Mouse (Mus musculus): ENCODE measurements at regions not wholly inside any gene's neighbourhood (a gene's known extent, or its start where the extent isn't known, plus 50 kb on each side); places are given as distances from the start of the nearest gene placed in this dataset.
"Not testable (repeated sequence)": the region's sequence is repeated elsewhere in the genome, so short reads cannot be mapped to it uniquely, and the experiment has no call there.

DNA sequence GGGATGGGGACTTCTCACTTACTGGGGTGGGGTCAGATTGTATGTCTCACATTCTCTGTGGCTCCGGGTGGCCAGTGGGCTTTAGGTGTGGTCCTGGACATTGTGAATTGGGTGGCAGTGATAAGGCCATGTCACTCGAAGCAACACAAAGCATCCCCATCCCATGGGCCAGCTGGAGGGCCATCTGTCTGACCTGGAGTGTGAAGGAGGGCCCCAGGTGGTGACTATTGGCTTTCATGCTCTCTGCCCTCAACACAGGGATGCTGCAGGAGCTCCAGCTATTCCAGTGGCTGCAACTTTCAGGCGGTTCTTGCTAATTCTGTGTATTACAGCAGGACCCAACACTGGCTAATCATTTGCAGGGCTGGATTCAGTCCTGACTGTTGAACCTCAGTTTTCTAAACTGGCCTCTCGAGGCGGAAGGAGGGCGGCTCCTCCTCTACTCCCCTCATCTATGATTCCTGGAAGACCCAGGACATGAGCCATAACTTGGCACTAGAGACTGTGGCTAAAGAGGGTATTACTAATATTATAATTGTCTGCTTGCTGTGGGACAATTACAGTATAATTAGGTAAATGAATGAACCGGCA, 64.1 kb downstream of the 9530068E07Rik start:
- H3K36me3 ChIP-seq (ENCODE audit: control insufficient read depth, insufficient read depth, low read length): no peaks in the 10 kb centered on the region
- no peak for ATAC-seq
- 64% methylated on average over 7 of the region's 7 CpGs for WGBS

DNA sequence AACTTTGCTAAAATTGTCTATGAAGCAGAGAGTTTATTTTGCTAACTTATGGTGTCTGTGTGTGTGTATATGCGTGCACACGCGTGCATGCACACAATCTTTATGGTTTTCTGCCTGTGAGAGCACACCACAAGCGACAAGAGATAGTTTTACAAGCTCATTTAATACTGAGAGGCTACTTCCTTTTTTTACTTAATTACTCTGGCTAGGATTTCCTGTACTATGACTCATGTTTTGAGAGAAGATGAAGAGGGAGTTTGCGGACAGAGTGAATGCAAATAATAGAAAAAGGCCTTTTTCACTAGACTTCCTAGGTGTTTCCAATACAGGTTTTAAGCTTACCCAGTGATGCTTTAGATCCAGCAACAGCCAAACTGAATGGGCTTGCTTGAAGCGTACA, 74.9 kb downstream of the 9530068E07Rik start:
- ATAC-seq; H3K9me3 ChIP-seq (replicated peaks; ENCODE audit: control insufficient read depth, low read length, poor library complexity, severe bottlenecking); H3K4me3 ChIP-seq (ENCODE audit: low read depth, low read length); H3K9ac ChIP-seq (ENCODE audit: low read depth, low read length); H3K36me3 ChIP-seq (ENCODE audit: control insufficient read depth, insufficient read depth, low read length); H3K4me2 ChIP-seq (ENCODE audit: low read length); H3K27ac ChIP-seq (ENCODE audit: low read length); H3K4me1 ChIP-seq (ENCODE audit: control insufficient read depth, insufficient read depth, low read length); H3K27me3 ChIP-seq (ENCODE audit: control insufficient read depth, insufficient read depth, low read depth, low read length): not testable (repeated sequence)
- 83% methylated on average over 6 of the region's 6 CpGs for WGBS

More for the DNA sequence above, 64.1 kb downstream of the 9530068E07Rik start:
- Histone ChIP-seq H3K9me3 (replicated peaks; ENCODE audit: control insufficient read depth, low read length, poor library complexity, severe bottlenecking) (no peaks in the 10 kb centered on the region), H3K27ac (ENCODE audit: low read length) (no peak overlapping the region), H3K4me3 (ENCODE audit: low read depth, low read length) (no peak overlapping the region), H3K4me2 (ENCODE audit: low read length) (no peak overlapping the region), H3K4me1 (ENCODE audit: control insufficient read depth, insufficient read depth, low read length) (no peaks in the 10 kb centered on the region), H3K9ac (ENCODE audit: low read depth, low read length) (no peak overlapping the region), H3K27me3 (ENCODE audit: control insufficient read depth, insufficient read depth, low read depth, low read length) (no peaks in the 10 kb centered on the region)

DNA sequence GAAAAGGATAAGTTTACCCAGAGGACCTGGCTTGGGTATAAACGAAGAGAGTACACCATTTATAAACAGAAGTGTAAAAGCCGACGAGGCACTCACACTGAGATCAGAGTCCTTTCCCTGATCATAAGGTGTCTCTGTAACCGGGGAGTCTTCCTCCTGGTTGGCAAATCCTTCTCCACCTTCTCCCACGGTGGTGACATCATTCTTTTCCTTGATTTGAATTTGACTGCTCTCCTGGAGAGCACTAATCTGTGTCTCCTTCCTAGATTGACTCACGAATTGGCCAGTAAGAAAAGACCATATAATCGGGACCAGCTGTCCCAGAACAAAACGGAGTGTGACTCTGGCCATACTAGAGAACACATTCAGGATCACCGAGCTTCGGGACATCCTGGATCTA, 83.9 kb downstream of the 9530068E07Rik start:
- H3K4me1 ChIP-seq (ENCODE audit: control insufficient read depth, insufficient read depth, low read length); H3K9ac ChIP-seq (ENCODE audit: low read depth, low read length); H3K4me2 ChIP-seq (ENCODE audit: low read length); H3K9me3 ChIP-seq (replicated peaks; ENCODE audit: control insufficient read depth, low read length, poor library complexity, severe bottlenecking); H3K4me3 ChIP-seq (ENCODE audit: low read depth, low read length); H3K27me3 ChIP-seq (ENCODE audit: control insufficient read depth, insufficient read depth, low read depth, low read length); ATAC-seq; H3K36me3 ChIP-seq (ENCODE audit: control insufficient read depth, insufficient read depth, low read length); H3K27ac ChIP-seq (ENCODE audit: low read length): not testable (repeated sequence)
- WGBS: 69% methylated on average over 10 of the region's 10 CpGs

GRCm38 (mm10) chr11:52480694-52481093, 84.5 kb downstream of the 9530068E07Rik start:
- WGBS: 94% methylated on average over 24 of the region's 24 CpGs

GRCm38 (mm10) chr11:52483534-52483933, 87.3 kb downstream of the 9530068E07Rik start:
- H3K9ac ChIP-seq (ENCODE audit: low read depth, low read length); H3K4me1 ChIP-seq (ENCODE audit: control insufficient read depth, insufficient read depth, low read length); H3K27me3 ChIP-seq (ENCODE audit: control insufficient read depth, insufficient read depth, low read depth, low read length); H3K4me2 ChIP-seq (ENCODE audit: low read length); H3K9me3 ChIP-seq (replicated peaks; ENCODE audit: control insufficient read depth, low read length, poor library complexity, severe bottlenecking); H3K27ac ChIP-seq (ENCODE audit: low read length); H3K4me3 ChIP-seq (ENCODE audit: low read depth, low read length); ATAC-seq; H3K36me3 ChIP-seq (ENCODE audit: control insufficient read depth, insufficient read depth, low read length): not testable (repeated sequence)
- 95% methylated on average over 4 of the region's 8 CpGs for WGBS

More at GRCm38 (mm10) chr11:52480694-52481093, 84.5 kb downstream of the 9530068E07Rik start:
- not testable (repeated sequence) for H3K27me3 ChIP-seq (ENCODE audit: control insufficient read depth, insufficient read depth, low read depth, low read length); H3K9me3 ChIP-seq (replicated peaks; ENCODE audit: control insufficient read depth, low read length, poor library complexity, severe bottlenecking); H3K4me3 ChIP-seq (ENCODE audit: low read depth, low read length); H3K4me1 ChIP-seq (ENCODE audit: control insufficient read depth, insufficient read depth, low read length); H3K9ac ChIP-seq (ENCODE audit: low read depth, low read length); H3K36me3 ChIP-seq (ENCODE audit: control insufficient read depth, insufficient read depth, low read length); H3K27ac ChIP-seq (ENCODE audit: low read length); H3K4me2 ChIP-seq (ENCODE audit: low read length); ATAC-seq

- ATAC-seq: not testable (repeated sequence)
- 71% methylated on average over 4 of the region's 4 CpGs for WGBS
Observed at GRCm38 (mm10) chr11:52488538-52488937, 92.3 kb downstream of the 9530068E07Rik start.

GRCm38 (mm10) chr11:52493336-52493735, 97.1 kb downstream of the 9530068E07Rik start:
- no peaks in the 10 kb centered on the region for H3K27me3 ChIP-seq (ENCODE audit: control insufficient read depth, insufficient read depth, low read depth, low read length)
- no peak overlapping the region for H3K4me3 ChIP-seq (ENCODE audit: low read depth, low read length)
- no peak overlapping the region for H3K27ac ChIP-seq (ENCODE audit: low read length)
- no peak overlapping the region for H3K9ac ChIP-seq (ENCODE audit: low read depth, low read length)
- ATAC-seq: no peak
- no peaks in the 10 kb centered on the region for H3K36me3 ChIP-seq (ENCODE audit: control insufficient read depth, insufficient read depth, low read length)
- 0 out of 2 replicates have a peak, but pooled peaks cover 2% of the 10 kb centered on the region for H3K9me3 ChIP-seq (replicated peaks; ENCODE audit: control insufficient read depth, low read length, poor library complexity, severe bottlenecking)
- H3K4me1 ChIP-seq (ENCODE audit: control insufficient read depth, insufficient read depth, low read length): no peaks in the 10 kb centered on the region
- WGBS: 84% methylated on average over 6 of the region's 6 CpGs
- H3K4me2 ChIP-seq (ENCODE audit: low read length): no peak overlapping the region

More at GRCm38 (mm10) chr11:52488538-52488937, 92.3 kb downstream of the 9530068E07Rik start:
- H3K36me3 ChIP-seq (ENCODE audit: control insufficient read depth, insufficient read depth, low read length); H3K9me3 ChIP-seq (replicated peaks; ENCODE audit: control insufficient read depth, low read length, poor library complexity, severe bottlenecking); H3K4me3 ChIP-seq (ENCODE audit: low read depth, low read length); H3K4me2 ChIP-seq (ENCODE audit: low read length); H3K27ac ChIP-seq (ENCODE audit: low read length); H3K27me3 ChIP-seq (ENCODE audit: control insufficient read depth, insufficient read depth, low read depth, low read length); H3K4me1 ChIP-seq (ENCODE audit: control insufficient read depth, insufficient read depth, low read length); H3K9ac ChIP-seq (ENCODE audit: low read depth, low read length): not testable (repeated sequence)

- Histone ChIP-seq H3K36me3 (ENCODE audit: control insufficient read depth, insufficient read depth, low read length) (no peaks in the 10 kb centered on the region), H3K27ac (ENCODE audit: low read length) (no peak overlapping the region), H3K27me3 (ENCODE audit: control insufficient read depth, insufficient read depth, low read depth, low read length) (no peaks in the 10 kb centered on the region), H3K4me2 (ENCODE audit: low read length) (no peak overlapping the region), H3K9me3 (replicated peaks; ENCODE audit: control insufficient read depth, low read length, poor library complexity, severe bottlenecking) (0 out of 2 replicates have a peak, but pooled peaks cover 2% of the 10 kb centered on the region), H3K9ac (ENCODE audit: low read depth, low read length) (no peak overlapping the region), H3K4me3 (ENCODE audit: low read depth, low read length) (no peak overlapping the region), H3K4me1 (ENCODE audit: control insufficient read depth, insufficient read depth, low read length) (no peaks in the 10 kb centered on the region)
- ATAC-seq: no peak
- 91% methylated on average over 3 of the region's 3 CpGs for WGBS
Observed at GRCm38 (mm10) chr11:52496908-52497307, 100.7 kb downstream of the 9530068E07Rik start.

GRCm38 (mm10) chr11:52502759-52503365, 106.6 kb downstream of the 9530068E07Rik start:
- Histone ChIP-seq H3K4me3 (ENCODE audit: low read depth, low read length) (no peak overlapping the region), H3K4me1 (ENCODE audit: control insufficient read depth, insufficient read depth, low read length) (no peaks in the 10 kb centered on the region), H3K27me3 (ENCODE audit: control insufficient read depth, insufficient read depth, low read depth, low read length) (no peaks in the 10 kb centered on the region), H3K9ac (ENCODE audit: low read depth, low read length) (no peak overlapping the region), H3K27ac (ENCODE audit: low read length) (no peak overlapping the region), H3K36me3 (ENCODE audit: control insufficient read depth, insufficient read depth, low read length) (no peaks in the 10 kb centered on the region), H3K9me3 (replicated peaks; ENCODE audit: control insufficient read depth, low read length, poor library complexity, severe bottlenecking) (no peaks in the 10 kb centered on the region), H3K4me2 (ENCODE audit: low read length) (no peak overlapping the region)
- no peak for ATAC-seq
- 75% methylated on average over 10 of the region's 10 CpGs for WGBS
